ENCODE assay signal across 30 mouse cellular contexts in the genomic region with DNA sequence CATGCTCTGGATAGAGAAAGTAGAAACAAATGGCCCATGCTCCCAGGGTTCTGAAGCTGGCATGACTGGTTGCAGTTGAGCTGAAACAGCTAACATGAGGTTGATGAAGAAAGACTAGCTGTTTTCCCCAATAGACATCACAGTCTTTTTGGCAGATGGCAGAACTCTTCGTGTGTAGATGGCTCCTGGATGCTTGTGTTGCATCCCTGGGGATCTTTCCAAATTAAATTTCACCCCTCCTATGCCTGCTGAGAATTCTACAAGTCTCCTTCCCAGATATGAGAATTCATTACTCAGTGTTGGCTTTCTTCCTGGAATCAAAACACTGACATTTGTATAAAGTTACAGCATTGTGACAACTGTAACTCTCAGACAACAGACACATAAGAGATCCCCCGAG.
DNase-seq lines count a peak whose midpoint lies in the region; ATAC-seq and TF ChIP-seq lines count a peak whose summit lies in the region.
"Had no signal": no experiment of that assay in that cellular context is flagged by ENCODE, and none has a peak within 500 bp of the region (broad histone marks: within the 10 kb centered on the region; RNA-seq: fewer than 3 reads in every experiment).

No protein-coding gene starts in this region.

- H3K4me2 ChIP-seq in forebrain, embryonic 14.5 days (ENCODE audit: low read length): no peak overlapping the region
- H3K4me2 ChIP-seq in forebrain, embryonic 11.5 days (ENCODE audit: low read depth, low read length, severe bottlenecking): no peak overlapping the region
- H3K4me2 ChIP-seq: heart, embryonic 15.5 days; hindbrain, embryonic 12.5 days; intestine, embryonic 15.5 days; midbrain, embryonic 15.5 days had no signal

- ATAC-seq in forebrain, embryonic 14.5 days: no peak
- ATAC-seq in forebrain, embryonic 11.5 days (replicated peaks; ENCODE audit: low FRiP score): no peak
- ATAC-seq: hindbrain, postnatal 0 days; intestine, embryonic 15.5 days; midbrain, embryonic 15.5 days had no signal

- H3K27ac ChIP-seq in forebrain, embryonic 14.5 days (ENCODE audit: low read depth, low read length): no peak overlapping the region
- H3K27ac ChIP-seq in forebrain, embryonic 11.5 days (ENCODE audit: low read depth, low read length): no peak overlapping the region
- 0 out of 2 replicates have a peak overlapping the region, but pooled peaks have one; percentile 28 for H3K27ac ChIP-seq in layer of hippocampus, adult 2 months
- H3K27ac ChIP-seq: heart, embryonic 10.5 days; heart, embryonic 15.5 days; hindbrain, embryonic 12.5 days; hindbrain, postnatal 0 days; intestine, embryonic 15.5 days; liver, embryonic 14.5 days; midbrain, embryonic 15.5 days had no signal

- TF ChIP-seq POLR2A in brain, embryonic 14.5 days (IDR thresholded peaks at IDR 0.05; ENCODE audit: borderline replicate concordance, extremely low read depth, insufficient read depth, insufficient read length, poor library complexity, severe bottlenecking): no peak

- no peaks in the 10 kb centered on the region for H3K4me1 ChIP-seq in forebrain, embryonic 14.5 days (ENCODE audit: control insufficient read depth, insufficient read depth, low read length)
- no peaks in the 10 kb centered on the region for H3K4me1 ChIP-seq in forebrain, embryonic 11.5 days (replicated peaks; ENCODE audit: control insufficient read depth, insufficient read depth, low read length)
- H3K4me1 ChIP-seq: heart, embryonic 10.5 days; heart, embryonic 15.5 days; hindbrain, embryonic 12.5 days; intestine, embryonic 15.5 days; midbrain, embryonic 15.5 days had no signal

- peak; percentile 38 for DNase-seq in forebrain, embryonic 14.5 days (ENCODE audit: low spot score)
- DNase-seq in forebrain, embryonic 11.5 days (ENCODE audit: low spot score): no peak
- DNase-seq in layer of hippocampus, adult 2 months (ENCODE audit: low spot score in 2 of 2): peak; percentile 11 to 38
- no peak for DNase-seq in layer of hippocampus, adult 11-12 months (ENCODE audit: low spot score)
- peak; percentile 51 for DNase-seq in brain, embryonic 14.5 days (ENCODE audit: low read depth)
- DNase-seq in layer of hippocampus, postnatal 14 days (ENCODE audit: low spot score in 2 of 2): peak; percentile 1 to 32
- no peak for DNase-seq in urinary bladder, adult 2 months (ENCODE audit: low spot score)
- DNase-seq in lung, postnatal 4 days: no peak
- DNase-seq: adrenal gland, postnatal 14 days; cerebellum, adult 11 months; cerebellum, adult 9-11 months; gastrocnemius, postnatal 25 days; heart, adult 11 months; heart, postnatal 36 days; kidney, adult 2 months; kidney, postnatal 36 days; liver; lung, adult 2 months; lung, postnatal 10 days; right cerebral cortex, postnatal 25 days; spleen, adult 18-20 months; thymus, adult 2 months; thymus, postnatal 36 days had no signal

- H3K4me3 ChIP-seq in forebrain, embryonic 14.5 days (ENCODE audit: low read depth, low read length): no peak overlapping the region
- no peak overlapping the region for H3K4me3 ChIP-seq in forebrain, embryonic 11.5 days (ENCODE audit: low read depth, low read length)
- no peak overlapping the region for H3K4me3 ChIP-seq in layer of hippocampus, adult 2 months
- H3K4me3 ChIP-seq: heart, embryonic 10.5 days; heart, embryonic 15.5 days; hindbrain, embryonic 12.5 days; intestine, embryonic 15.5 days; midbrain, embryonic 15.5 days had no signal

- 55% methylated on average over 2 of the region's 2 CpGs for WGBS in forebrain, embryonic 14.5 days
- 81% methylated on average over 2 of the region's 2 CpGs for WGBS in forebrain, embryonic 11.5 days

- no peaks in the 10 kb centered on the region for H3K9me3 ChIP-seq in forebrain, embryonic 14.5 days (replicated peaks; ENCODE audit: control insufficient read depth, low read length)
- H3K9me3 ChIP-seq in forebrain, embryonic 11.5 days (ENCODE audit: control insufficient read depth, low read length): no peaks in the 10 kb centered on the region
- H3K9me3 ChIP-seq: heart, embryonic 10.5 days; heart, embryonic 15.5 days; hindbrain, embryonic 12.5 days; intestine, embryonic 15.5 days; midbrain, embryonic 15.5 days had no signal

- H3K27me3 ChIP-seq in forebrain, embryonic 14.5 days (replicated peaks; ENCODE audit: control insufficient read depth, insufficient read depth, low read length): no peaks in the 10 kb centered on the region
- no peaks in the 10 kb centered on the region for H3K27me3 ChIP-seq in forebrain, embryonic 11.5 days (ENCODE audit: control insufficient read depth, insufficient read depth, low read length)
- H3K27me3 ChIP-seq: heart, embryonic 15.5 days; hindbrain, embryonic 12.5 days; intestine, embryonic 15.5 days; midbrain, embryonic 15.5 days had no signal

- no peak for TF ChIP-seq CTCF in layer of hippocampus, adult 2 months (conservative IDR thresholded peaks at IDR 0.05)
- no peak for TF ChIP-seq CTCF in brain, embryonic 14.5 days (IDR thresholded peaks at IDR 0.05; ENCODE audit: borderline replicate concordance, extremely low read depth, insufficient read depth, insufficient read length)

- H3K36me3 ChIP-seq in forebrain, embryonic 14.5 days (ENCODE audit: control insufficient read depth, insufficient read depth, low read length): no peaks in the 10 kb centered on the region
- no peaks in the 10 kb centered on the region for H3K36me3 ChIP-seq in forebrain, embryonic 11.5 days (ENCODE audit: control insufficient read depth, insufficient read depth, low read length)
- H3K36me3 ChIP-seq: heart, embryonic 10.5 days; heart, embryonic 15.5 days; hindbrain, embryonic 12.5 days; intestine, embryonic 15.5 days; midbrain, embryonic 15.5 days had no signal

- H3K9ac ChIP-seq in forebrain, embryonic 14.5 days (ENCODE audit: low read length): no peak overlapping the region
- H3K9ac ChIP-seq in forebrain, embryonic 11.5 days (ENCODE audit: low read length): no peak overlapping the region
- H3K9ac ChIP-seq: heart, embryonic 15.5 days; hindbrain, embryonic 12.5 days; intestine, embryonic 15.5 days; liver, embryonic 14.5 days; midbrain, embryonic 15.5 days had no signal

Comparison
In these comparisons a context has a peak if more than half of its experiments do, and no peak if none do; other contexts are left out.
1. DNase-seq: peak in forebrain, embryonic 14.5 days (single experiment), layer of hippocampus, adult 2 months (2 of 2), brain, embryonic 14.5 days (single experiment) and layer of hippocampus, postnatal 14 days (2 of 2); none in forebrain, embryonic 11.5 days (single experiment), layer of hippocampus, adult 11-12 months (single experiment), urinary bladder, adult 2 months (single experiment) and lung, postnatal 4 days (0 of 2).